Mouse (Mus musculus) urinary bladder, postnatal 36 days (tissue): ENCODE results near the gene Krt9.
"Not testable (repeated sequence)": the region's sequence is repeated elsewhere in the genome, so short reads cannot be mapped to it uniquely, and the experiment has no call there.

Source experiments
- DNase-seq, 2 experiments: peaks; one replicate each; pipeline ENCODE4 v3.0.0; 2022; ENCODE audit warnings: low spot score in 2 of 2, mixed read lengths in 1 of 2

The Krt9 gene

DNA sequence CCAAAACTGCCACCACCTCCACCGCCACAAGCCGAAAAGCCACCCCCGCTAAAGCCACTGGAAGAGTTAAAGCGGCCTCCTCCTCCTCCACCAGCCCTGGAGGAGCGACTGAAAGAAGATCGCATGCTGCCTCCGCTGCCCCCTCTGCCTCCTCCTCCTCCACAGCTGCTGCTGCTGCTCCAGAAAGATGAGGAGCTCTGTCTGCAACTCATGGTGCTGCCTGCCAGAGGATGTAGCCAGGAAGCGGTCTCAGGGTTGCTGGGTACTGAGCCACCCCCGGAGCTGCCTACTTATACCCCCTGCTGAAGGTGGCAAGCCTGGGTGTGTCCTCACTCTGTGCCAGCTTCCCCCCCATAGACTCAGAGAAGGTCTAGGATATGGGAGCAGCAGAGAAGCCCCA is at the start of gene Krt9:
Gene Krt9, minus strand, starts transcription at position 255 of the 400 bp plus-strand sequence.
- DNase-seq: no peak

- DNase-seq: not testable (repeated sequence)
Measured at GRCm38 (mm10) chr11:100240272-100240671, 47.2 kb upstream of the Krt9 start.

DNA sequence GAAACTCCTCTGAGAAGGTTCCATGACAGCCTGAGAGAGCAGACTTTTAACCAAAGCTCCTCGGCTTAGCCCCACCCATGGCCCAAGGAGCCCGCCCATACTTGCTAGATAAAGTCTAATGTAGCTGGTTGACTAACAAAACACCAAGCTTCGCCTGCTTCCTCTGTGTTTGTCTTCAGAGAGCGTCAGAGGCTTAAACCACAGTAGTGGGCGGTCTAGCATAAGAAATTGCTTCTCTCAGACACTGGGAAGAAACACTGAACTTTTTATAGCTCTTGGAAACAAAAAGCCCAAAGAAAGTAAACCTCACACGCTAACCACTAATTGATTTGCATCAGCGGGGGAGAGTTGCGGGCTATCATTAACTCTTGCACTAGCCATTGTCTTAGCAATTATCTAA is 28.7 kb upstream of the Krt9 start:
- DNase-seq: no peak

DNA sequence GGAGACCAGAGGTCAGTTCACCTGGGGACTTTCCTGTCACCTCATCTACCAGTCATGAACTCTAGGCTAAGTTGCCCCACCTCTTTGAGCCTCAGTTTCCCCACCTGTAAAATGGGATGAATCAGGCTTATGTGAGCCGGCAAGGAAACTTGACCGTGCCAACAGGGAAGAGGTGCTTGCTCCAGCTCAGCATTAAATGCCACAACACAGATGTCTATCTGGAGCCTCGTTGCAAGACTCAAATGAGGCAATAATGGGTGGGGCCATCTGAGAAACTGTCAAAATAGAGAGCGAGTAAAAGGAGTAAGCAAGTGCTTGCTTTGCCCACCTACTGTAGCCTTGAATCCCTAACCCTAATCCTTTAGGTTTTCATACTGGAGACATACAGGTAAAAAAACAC is 26.3 kb upstream of the Krt9 start:
- no peak for DNase-seq

- no peak for DNase-seq
Measured at GRCm38 (mm10) chr11:100208542-100208941, 15.5 kb upstream of the Krt9 start.

DNA sequence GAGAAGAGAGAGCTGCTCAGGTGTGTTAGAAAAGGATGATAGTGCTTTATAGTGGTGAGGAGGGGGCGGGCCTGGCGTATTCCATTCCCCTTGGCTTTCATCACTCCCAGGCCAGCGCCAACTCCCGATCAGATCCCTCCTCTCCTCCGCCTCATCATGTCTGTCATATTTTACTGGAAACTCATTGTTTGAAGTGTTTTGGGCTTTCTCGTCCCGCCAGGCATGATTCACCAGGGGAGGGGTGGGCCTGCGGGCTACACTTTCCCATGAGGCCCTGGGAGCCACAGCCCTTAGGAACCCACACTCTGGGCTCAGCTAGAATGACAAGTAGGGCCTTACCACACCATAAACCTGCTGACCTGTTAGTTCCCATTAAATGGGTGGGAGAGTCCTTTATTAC is 14.5 kb upstream of the Krt9 start, which contains the start of gene Krt14:
Gene Krt14, minus strand, starts transcription at position 51 of the 400 bp plus-strand sequence.
- no peak for DNase-seq

GRCm38 (mm10) chr11:100203448-100203847 is 10.4 kb upstream of the Krt9 start:
- DNase-seq: peak in 1 of 2 experiments; percentile 35

- DNase-seq: no peak
Measured at GRCm38 (mm10) chr11:100202906-100203305, 9.9 kb upstream of the Krt9 start.

DNA sequence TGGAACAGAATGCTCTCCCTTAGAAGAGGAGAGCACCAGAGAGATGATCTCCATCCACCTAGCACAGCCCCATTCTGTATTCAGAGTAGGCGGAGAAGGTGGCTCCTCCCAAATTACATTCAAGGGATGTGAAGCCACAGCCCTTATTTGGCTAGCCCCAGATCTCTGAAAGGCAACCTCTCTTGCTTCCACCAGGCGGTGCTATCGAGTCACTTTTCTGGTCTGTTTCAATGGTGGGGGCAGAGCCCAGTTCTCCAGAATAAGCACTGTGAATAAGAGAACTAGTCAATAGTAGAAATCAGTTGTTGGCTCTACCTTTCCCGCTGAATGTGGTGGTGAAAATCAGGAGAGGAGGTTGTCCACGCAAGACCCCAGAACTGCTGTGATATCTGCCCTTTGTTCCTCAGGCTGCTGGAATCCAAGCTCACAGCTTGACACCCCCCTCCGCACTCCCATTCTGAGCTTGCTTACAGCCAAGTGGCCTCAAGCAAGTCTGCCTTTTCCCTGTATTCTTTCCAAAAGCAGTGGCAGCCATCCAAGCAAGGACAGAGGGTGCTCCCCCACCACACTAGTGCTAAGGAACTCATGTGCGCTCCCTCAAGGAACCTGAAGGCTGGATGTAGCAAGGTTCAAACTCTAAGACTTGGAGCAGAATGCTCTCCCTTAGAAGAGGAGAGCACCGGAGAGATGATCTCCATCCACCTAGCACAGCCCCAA is 7.2 kb upstream of the Krt9 start:
- no peak for DNase-seq

DNA sequence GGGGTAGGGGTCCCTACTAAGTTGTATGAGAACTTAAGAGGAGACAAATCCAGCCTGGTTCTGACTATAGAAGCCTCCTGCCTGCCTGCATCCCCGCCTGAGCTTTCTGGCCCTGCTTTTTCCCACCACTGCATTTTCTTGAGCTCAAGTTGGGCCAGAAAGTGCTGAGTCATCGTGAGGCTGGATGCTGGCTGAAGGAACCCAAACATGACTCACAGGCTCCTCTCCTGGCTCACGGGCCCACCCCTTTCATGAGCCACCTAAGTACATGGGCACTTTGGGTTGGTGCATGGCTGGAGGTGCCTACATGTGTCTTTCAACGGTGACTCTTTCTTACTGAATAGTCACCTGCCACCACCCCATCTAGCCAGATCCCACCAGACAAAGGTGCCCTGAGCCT is 5.6 kb upstream of the Krt9 start:
- DNase-seq: peak; percentile 18 to 40

DNA sequence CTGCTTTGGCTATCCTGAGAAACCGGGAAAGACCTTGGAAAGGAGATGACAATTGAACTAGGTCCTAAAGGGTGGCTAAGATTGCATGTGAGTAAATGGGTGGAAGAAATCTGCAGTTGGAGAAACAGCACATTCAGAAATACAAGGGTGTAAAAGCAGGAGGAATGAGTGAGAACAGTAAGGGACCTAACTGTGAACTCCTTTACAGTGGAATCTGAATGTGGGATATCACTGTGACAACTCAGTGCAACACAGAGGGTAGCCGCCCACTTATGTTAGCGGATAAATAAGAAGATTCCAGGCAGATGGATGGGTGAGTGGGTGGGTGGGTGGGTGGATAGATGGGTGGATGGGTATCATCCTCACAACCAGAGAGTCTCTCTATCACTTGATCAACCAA is 1.2 kb downstream of the Krt9 start:
- DNase-seq: no peak

DNA sequence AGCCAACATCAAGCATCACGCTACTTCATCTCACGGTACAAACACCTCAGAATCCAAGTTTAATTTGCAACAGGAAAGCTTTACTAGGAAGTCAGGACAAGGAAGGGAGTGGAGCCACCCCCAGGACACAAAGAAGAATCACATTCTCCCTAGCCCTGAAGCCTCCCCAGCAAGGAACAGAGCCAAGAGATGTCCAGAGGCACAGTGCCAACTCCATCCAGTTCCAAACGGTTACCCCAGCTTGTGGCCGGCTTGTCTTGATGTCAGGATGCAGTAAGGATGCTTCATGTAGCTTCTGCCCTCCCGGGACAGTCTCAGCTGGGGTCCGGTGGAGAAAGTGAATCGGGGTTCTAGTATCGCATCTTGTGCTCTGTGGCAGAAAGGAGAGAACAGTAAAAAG is 6.3 kb downstream of the Krt9 start:
- no peak for DNase-seq

- no peak for DNase-seq
Measured at GRCm38 (mm10) chr11:100181725-100182124, 11.3 kb downstream of the Krt9 start.

DNA sequence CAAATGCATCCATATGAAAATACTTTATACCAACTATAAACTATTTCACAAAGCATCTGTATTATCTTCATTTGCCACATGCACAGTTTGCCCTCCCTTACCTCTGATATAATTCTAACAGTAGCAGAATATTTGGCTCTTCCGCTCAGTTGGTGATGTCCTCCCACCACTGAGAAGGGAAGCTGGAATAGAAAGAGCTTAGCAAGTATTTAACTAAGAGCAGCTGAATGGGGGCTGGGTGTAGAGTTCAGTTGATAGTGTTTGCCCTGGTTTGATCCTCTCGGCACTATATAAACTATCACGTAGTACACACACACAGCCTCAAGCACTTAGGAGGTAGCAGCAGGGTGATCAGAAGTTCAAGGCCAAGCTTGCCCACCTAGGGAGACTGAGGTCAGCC is 13.8 kb downstream of the Krt9 start:
- no peak for DNase-seq

DNA sequence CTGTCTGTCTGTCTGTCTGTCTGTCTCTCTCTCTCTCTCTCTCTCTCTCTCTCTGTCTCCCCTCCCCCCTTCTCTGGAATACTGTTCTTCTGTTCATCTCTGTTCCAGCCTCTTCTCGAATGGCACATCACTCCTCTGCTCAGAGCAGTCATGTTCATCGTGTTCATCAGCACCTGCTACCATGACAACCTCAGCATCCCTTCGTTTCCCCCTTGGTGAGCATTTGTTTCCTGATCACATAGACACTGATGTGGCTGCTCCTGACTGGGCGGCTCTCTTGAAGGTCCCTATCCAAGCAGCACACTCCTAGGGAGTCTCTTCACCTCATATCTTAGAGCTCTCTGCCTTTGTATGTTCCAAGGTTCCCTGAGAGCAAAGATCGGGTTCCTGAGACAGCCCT is 14.7 kb downstream of the Krt9 start:
- DNase-seq: no peak

DNA sequence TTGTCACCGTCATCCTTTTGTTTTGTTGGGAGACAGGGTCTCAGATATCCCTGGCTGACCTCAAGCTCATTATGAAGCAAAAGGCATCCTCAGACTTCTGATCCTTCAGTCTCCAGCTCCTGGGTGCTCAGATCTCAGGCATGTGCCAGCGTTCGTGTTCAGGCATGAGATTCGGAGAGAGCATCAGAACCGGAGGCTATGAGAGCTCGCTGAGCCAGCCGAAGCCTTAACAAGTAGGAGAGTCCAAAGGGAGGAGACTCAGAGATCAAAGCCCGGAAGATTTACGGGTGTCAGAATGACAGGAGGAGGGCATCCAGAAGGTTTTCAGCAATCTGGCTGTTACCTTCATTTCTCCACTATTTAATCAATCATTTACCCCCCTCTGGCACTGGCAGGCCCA is 16.3 kb downstream of the Krt9 start:
- no peak for DNase-seq

DNA sequence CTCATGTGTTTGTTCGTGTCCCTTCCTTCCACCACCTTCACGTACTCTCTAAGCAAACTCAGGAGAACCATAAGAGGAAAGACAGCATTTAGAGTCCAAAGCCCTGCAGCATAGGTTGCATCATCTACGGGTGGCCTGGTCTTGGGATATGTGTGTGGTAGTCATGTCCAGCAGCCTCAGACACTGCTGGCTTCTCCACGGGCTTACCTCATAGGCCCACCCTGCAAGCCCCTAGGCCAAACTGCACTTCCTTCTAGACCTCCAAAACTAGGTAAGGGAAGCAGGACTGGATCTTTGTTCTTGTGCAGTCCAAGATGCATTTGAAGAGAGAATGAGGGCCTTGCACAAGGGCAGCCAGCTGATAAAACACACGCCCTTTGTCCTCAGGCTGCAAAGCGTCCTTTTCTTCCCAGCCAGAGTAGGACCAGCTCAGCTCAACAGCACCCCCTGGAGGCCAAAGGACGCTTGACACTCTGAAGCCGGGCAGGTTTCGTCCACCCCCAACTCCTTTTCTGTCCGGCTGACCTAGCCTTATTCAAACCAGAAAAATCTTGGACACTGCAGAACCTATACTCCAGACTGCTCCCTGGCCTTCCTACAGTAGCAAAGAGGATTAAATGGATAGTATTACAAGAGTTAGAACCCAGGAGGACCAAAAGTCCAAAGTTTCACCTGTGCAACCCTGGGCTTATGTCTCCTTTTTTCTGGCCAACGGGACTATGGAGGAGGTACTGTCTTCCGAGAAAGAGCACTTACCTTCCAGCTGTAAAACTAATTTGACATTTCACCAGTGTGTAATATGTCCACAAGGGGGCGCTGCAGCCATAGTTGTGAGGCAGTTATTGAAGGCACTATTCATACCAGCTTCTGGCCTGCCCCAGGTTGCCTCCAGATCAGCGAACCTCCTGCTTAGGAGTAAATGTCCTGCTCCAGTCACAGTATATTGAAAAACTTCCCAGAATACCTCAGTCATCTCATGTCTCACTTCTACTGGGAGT is 24.0 kb downstream of the Krt9 start:
- DNase-seq: peak; percentile 82 to 83

DNA sequence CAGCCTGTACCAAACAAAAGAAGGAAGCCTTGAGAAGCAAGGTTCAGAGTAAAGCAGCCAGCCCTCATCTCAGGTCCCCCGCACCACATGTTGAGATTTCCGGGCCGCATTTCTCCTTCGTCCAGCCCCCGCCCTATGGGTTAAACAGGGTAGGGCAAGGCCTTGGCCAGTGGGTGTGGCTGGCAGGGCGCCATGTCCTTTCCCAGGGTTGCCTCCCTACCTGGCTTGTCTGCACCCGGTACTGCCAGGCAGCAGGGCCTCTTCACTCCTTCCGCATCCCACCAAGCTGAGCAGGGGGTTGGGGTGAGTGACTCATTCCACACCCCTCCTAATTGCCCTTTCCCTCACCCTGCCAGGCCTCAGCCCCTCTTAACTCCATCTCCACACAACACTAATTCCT is 25.0 kb downstream of the Krt9 start:
- DNase-seq: peak; percentile 81 to 88

DNA sequence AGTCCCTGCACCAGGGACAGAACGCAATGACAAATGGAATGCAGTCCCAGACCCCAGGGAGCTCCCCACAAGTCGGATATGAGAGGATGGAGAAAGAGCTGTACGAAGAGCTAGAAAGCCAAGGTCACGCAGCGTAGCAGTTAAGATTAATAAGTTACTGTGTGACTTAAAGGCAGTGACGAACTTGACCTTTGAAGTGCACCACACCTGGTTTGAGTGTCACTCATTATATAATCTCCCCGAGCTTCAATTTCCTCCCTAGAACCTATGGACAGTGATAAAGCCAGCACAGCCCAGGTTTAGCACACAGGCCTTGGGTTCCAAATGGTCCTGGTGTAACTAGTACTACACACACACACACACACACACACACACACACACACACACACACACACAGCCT is 28.7 kb downstream of the Krt9 start:
- DNase-seq: no peak

GRCm38 (mm10) chr11:100157908-100158477 is 35.1 kb downstream of the Krt9 start:
- no peak for DNase-seq

GRCm38 (mm10) chr11:100157331-100157730 is 35.7 kb downstream of the Krt9 start:
- no peak for DNase-seq

DNA sequence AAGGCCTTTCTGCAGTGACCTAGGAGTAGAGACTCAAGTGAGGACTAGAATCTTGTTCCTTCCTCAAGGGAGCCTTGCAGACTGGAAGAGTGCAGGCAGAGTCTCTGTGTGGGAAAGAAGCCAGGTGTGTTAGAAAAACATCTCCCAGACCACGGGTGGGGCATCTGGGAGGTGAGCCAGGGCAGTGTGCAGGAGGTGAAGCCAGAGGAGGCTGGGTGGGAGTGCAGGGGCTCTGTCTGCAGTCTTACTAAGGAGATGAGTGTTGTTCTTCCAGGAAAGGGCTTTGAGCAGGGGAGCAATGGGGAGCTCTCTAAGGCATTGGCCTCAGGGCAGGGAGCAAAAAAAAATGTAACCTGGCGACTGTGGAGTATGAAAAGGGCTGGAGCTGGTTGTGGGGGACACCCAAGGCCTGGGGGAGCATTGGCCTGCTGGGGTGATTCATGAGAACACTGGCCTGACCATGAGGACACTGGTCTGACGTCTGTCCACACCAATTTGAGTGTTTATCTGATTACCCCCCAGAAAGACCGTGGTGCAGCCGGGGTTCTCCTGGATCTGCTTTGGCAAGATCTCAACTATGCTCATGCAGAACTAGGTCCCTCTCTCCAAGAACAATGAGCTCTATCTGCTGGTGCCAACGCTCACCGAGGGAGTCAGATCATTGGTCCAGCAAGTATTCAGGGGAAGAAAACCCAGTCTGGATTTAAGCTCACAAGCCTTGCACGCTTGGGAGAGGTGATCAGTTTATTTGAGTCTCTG is 37.4 kb downstream of the Krt9 start:
- DNase-seq: no peak
